Mouse (Mus musculus): ENCODE data around the gene Msi1. TPM values are rescaled to one million over a fixed set of nuclear protein-coding genes. Genes with fewer than 3 reads are reported as not detected.

Gene Msi1
- polyA plus RNA-seq, 1 experiment from 2014 or later: 138 TPM

DNA sequence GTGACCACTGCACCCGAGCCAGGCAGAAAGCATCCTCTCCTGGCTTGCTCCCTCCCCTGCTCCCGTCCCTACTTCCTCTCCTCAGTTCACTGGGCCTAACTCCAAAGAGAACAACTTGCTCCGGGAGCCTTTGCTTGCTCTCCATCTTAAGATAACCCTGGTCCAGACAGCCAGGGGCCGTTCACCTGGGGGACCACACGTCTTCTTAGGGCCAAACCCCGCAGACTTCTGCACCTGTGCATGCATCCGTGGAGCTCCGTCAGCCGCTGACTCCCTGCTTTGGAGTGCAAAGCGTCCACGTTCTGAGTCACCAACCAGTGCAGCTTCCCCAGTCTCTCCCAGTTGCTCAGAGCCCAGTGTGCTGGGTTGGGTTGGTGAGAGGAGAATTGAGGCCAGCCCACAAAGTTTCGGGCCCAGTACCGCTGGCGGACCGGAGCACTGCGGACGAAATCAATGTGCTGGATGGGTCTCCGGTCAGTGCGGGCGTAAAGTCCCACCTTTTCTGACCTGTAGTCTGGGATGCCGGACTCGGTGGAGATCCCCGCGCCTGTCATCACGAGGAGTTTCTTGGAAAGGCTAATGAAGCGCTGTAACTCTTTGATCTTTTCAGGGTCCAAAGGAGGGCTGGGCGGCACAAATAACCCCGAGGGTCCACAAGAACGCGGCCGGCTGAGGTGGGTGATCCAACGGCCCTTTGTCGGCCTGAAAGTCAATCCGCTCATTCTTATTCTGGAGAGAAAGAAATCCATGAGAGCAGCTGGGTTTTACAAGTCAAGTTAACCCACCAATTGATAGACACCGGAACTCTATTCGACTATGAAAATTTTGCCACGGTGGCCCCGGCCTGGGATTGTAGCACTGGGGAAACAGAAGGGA, 53.2 kb downstream of the Msi1 start:
- Histone ChIP-seq H3K27me3 (ENCODE audit: control insufficient read depth, insufficient read depth, low read length) (peaks cover 13% of the 10 kb centered on the region), H3K4me1 (ENCODE audit: control insufficient read depth, insufficient read depth, low read length) (peaks cover 8% of the 10 kb centered on the region; the same call in 1 of the 2 replicates), H3K27ac (ENCODE audit: low read depth, low read length) (no peak overlapping the region), H3K9ac (ENCODE audit: low read length) (no peak overlapping the region; the same call in 1 of the 2 replicates), H3K9me3 (ENCODE audit: control insufficient read depth, low read length) (no peaks in the 10 kb centered on the region), H3K4me2 (ENCODE audit: low read depth) (peak overlapping the region; percentile 22), H3K4me3 (ENCODE audit: low read depth, low read length) (peak overlapping the region; percentile 1; the same call in 1 of the 2 replicates), H3K36me3 (ENCODE audit: control insufficient read depth, insufficient read depth, low read length) (no peaks in the 10 kb centered on the region)
- DNase-seq (ENCODE audit: low spot score) (no peak), ATAC-seq (ENCODE audit: insufficient read depth, low FRiP score, low TSS enrichment) (no peak)
- WGBS: 18% methylated on average over 38 of the region's 38 CpGs

DNA sequence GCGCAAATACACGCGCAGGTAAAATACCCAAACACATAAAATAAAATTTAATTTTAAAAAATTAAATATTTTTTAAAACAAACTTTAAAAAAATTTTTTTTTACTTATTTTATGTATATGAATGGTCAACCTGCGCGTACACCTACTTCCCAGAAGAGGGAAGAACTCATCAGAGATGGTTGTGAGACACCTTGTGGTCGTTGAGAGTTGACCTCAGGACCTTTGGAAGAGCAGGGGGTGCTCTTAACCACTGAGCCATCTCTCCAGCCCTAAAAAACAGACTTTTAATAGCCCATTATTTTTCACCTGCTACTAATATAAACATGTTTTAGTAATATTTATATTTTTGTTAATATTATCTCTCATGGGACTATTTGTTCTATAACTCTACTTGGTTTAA, 54.0 kb downstream of the Msi1 start:
- Histone ChIP-seq H3K4me2 (ENCODE audit: low read depth) (peak overlapping the region; percentile 22; the same call in 1 of the 2 replicates), H3K4me3 (ENCODE audit: low read depth, low read length) (no peak overlapping the region)
- WGBS: 22% methylated on average over 6 of the region's 6 CpGs

DNA sequence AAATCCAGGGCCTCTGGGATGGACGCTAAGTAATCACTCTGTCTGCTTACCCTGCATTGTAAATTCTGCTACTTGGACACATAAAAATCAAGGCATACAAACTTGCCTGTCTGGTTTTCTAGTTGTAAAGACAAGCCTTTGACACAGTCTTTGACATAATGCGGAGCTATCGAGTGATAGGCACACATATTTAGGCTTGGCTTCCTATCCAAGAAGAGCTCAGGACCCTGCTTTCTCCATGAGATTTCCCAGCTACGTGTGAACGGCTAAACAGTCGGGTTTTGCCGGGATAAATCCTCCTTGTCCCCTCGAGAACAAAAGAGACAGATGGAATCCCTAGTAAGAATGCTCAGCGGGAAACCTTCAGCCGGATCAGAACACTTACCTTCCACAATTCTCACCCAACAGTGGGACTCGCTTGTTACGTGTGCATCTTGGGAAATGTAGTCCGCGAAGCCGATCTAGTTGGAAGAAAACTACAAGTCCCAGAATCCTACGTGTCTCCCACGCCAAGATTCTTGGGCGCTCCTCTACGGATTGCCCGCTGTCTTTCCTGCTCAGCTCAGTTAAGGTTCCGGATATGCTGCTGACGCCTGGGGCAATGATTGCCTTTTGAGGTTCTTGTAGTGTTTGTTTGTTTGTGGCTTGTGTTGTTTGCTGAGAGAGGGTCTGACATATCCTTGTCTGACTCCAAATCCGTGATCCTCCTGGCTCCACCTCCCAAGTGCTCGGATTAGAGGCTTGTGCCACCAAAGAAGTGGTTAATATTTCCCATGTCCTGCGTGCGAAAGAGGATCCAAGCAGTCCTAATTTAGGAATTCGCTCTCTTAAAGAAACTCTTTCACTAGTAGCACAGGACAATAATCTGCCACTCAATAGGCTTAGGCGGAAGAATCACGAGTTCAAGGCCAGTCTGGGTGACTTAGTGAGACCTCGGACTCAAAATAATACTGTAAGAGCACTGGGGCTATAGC, 54.8 kb downstream of the Msi1 start, which contains the start of gene Sirt4:
Gene Sirt4, minus strand, starts transcription at position 779 of the 974 bp plus-strand sequence.
- Histone ChIP-seq H3K4me3 (ENCODE audit: low read depth, low read length) (peak within 1 kb of the TSS; percentile 31), H3K27ac (ENCODE audit: low read depth, low read length) (0 out of 2 replicates have a peak within 1 kb of the TSS, but pooled peaks have one; percentile 2), H3K36me3 (ENCODE audit: control insufficient read depth, insufficient read depth, low read length) (no peaks in the 10 kb centered on the region), H3K9ac (ENCODE audit: low read length) (peak within 1 kb of the TSS; percentile 48), H3K27me3 (ENCODE audit: control insufficient read depth, insufficient read depth, low read length) (peaks cover 13% of the 10 kb centered on the region), H3K9me3 (ENCODE audit: control insufficient read depth, low read length) (no peaks in the 10 kb centered on the region), H3K4me2 (ENCODE audit: low read depth) (peak within 1 kb of the TSS; percentile 50), H3K4me1 (ENCODE audit: control insufficient read depth, insufficient read depth, low read length) (peaks cover 8% of the 10 kb centered on the region; the same call in 1 of the 2 replicates)
- DNase-seq (ENCODE audit: low spot score) (peak; percentile 87), ATAC-seq (ENCODE audit: insufficient read depth, low FRiP score, low TSS enrichment) (peak; percentile 79)
- 10% methylated on average over 30 of the region's 30 CpGs for WGBS

More for the DNA sequence above, 54.0 kb downstream of the Msi1 start:
- no peaks in the 10 kb centered on the region for H3K9me3 ChIP-seq (ENCODE audit: control insufficient read depth, low read length)
- ATAC-seq (ENCODE audit: insufficient read depth, low FRiP score, low TSS enrichment) (no peak), DNase-seq (ENCODE audit: low spot score) (no peak)
- H3K9ac ChIP-seq (ENCODE audit: low read length): no peak overlapping the region
- H3K4me1 ChIP-seq (ENCODE audit: control insufficient read depth, insufficient read depth, low read length): peaks cover 8% of the 10 kb centered on the region; the same call in 1 of the 2 replicates
- no peaks in the 10 kb centered on the region for H3K36me3 ChIP-seq (ENCODE audit: control insufficient read depth, insufficient read depth, low read length)
- H3K27ac ChIP-seq (ENCODE audit: low read depth, low read length): no peak overlapping the region
- peaks cover 13% of the 10 kb centered on the region for H3K27me3 ChIP-seq (ENCODE audit: control insufficient read depth, insufficient read depth, low read length)

DNA sequence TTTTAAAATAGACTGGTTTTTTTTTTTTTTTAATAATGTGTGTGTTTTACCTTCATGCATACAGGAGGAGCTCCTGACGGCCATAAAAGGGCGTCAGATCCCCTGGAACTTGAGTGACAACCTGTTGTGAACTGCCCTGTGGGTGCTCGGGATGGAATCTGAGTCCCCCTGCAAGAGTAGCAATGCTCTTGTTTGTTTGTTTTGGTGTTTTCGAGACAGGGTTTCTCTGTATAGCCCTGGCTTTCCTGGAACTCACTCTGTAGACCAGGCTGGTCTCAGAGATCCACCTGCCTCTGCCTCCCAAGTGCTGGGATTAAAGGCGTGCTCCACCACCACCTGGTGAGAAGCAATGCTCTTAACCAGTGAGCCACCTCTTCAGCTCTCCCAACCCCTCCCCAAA, 55.6 kb downstream of the Msi1 start:
- no peak overlapping the region for H3K27ac ChIP-seq (ENCODE audit: low read depth, low read length)
- H3K27me3 ChIP-seq (ENCODE audit: control insufficient read depth, insufficient read depth, low read length): peaks cover 11% of the 10 kb centered on the region
- H3K4me1 ChIP-seq (ENCODE audit: control insufficient read depth, insufficient read depth, low read length): peaks cover 8% of the 10 kb centered on the region; the same call in 1 of the 2 replicates
- WGBS: 69% methylated on average over 5 of the region's 5 CpGs
- peak overlapping the region; percentile 50; the same call in 1 of the 2 replicates for H3K4me2 ChIP-seq (ENCODE audit: low read depth)
- H3K9ac ChIP-seq (ENCODE audit: low read length): no peak overlapping the region
- ATAC-seq (ENCODE audit: insufficient read depth, low FRiP score, low TSS enrichment): no peak
- peak overlapping the region; percentile 31; the same call in 1 of the 2 replicates for H3K4me3 ChIP-seq (ENCODE audit: low read depth, low read length)
- no peaks in the 10 kb centered on the region for H3K9me3 ChIP-seq (ENCODE audit: control insufficient read depth, low read length)
- DNase-seq (ENCODE audit: low spot score): no peak
- H3K36me3 ChIP-seq (ENCODE audit: control insufficient read depth, insufficient read depth, low read length): no peaks in the 10 kb centered on the region

DNA sequence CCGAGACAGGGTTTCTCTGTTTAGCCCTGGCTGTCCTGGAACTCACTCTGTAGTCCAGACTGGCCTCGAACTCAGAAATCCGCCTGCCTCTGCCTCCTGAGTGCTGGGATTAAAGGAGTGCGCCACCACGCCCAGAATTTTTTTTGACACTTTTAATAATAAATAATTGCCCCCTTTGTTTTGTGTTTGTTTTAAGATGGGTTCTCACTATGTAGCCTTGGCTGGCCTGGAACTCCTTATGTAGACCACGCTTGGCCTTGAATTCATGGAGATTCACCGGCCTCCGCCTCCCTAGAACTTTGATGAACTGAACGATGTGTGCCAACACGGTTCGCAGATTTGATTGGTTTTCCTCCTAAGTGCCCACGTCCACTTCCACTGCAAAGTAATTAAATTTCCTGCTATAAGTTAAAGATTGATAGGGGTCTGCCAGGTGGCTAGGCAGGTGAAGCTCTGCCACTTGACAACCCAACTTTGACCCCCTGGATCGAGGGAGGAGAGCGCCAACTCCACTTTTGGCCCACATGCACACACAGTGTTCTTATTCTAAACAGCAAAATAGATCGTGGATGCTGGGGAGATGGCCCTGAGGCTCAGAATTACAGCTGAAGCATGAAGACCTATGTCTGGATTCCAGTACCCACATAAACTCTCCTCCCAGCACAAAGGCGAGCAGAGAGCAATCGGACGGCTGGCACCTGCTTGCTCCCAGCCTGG, 56.2 kb downstream of the Msi1 start:
- Histone ChIP-seq H3K36me3 (ENCODE audit: control insufficient read depth, insufficient read depth, low read length) (no peaks in the 10 kb centered on the region), H3K4me3 (ENCODE audit: low read depth, low read length) (no peak overlapping the region), H3K4me1 (ENCODE audit: control insufficient read depth, insufficient read depth, low read length) (peaks cover 5% of the 10 kb centered on the region; the same call in 1 of the 2 replicates), H3K9me3 (ENCODE audit: control insufficient read depth, low read length) (no peaks in the 10 kb centered on the region), H3K4me2 (ENCODE audit: low read depth) (no peak overlapping the region), H3K27me3 (ENCODE audit: control insufficient read depth, insufficient read depth, low read length) (peaks cover 8% of the 10 kb centered on the region), H3K27ac (ENCODE audit: low read depth, low read length) (no peak overlapping the region), H3K9ac (ENCODE audit: low read length) (no peak overlapping the region)
- no peak for DNase-seq (ENCODE audit: low spot score)
- no peak for ATAC-seq (ENCODE audit: insufficient read depth, low FRiP score, low TSS enrichment)
- WGBS: 89% methylated on average over 18 of the region's 18 CpGs

DNA sequence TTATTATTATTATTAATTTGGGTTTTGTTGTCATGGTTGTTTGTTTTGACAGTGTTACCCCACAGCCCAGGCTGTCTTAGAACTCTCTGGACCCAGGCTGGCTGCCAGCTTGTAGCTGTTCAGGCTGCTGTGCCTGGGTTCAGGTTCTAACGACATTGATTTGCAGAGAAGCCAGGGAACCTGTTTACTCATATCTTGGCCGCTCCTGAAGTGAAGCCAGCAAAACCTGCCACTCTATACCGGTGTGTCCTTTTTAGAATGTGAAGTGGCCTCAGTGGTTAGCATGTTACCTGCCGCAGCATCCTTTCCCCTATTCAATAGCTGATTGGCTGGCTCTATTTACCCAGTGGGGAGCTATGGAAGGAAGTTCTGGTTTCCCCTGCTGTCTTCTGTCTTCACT, 57.3 kb downstream of the Msi1 start:
- H3K36me3 ChIP-seq (ENCODE audit: control insufficient read depth, insufficient read depth, low read length): no peaks in the 10 kb centered on the region
- peaks cover 10% of the 10 kb centered on the region for H3K4me1 ChIP-seq (ENCODE audit: control insufficient read depth, insufficient read depth, low read length)
- H3K9me3 ChIP-seq (ENCODE audit: control insufficient read depth, low read length): no peaks in the 10 kb centered on the region
- no peak overlapping the region for H3K27ac ChIP-seq (ENCODE audit: low read depth, low read length)
- peaks cover 8% of the 10 kb centered on the region for H3K27me3 ChIP-seq (ENCODE audit: control insufficient read depth, insufficient read depth, low read length)
- H3K4me3 ChIP-seq (ENCODE audit: low read depth, low read length): no peak overlapping the region
- DNase-seq (ENCODE audit: low spot score) (no peak), ATAC-seq (ENCODE audit: insufficient read depth, low FRiP score, low TSS enrichment) (no peak)
- no peak overlapping the region for H3K4me2 ChIP-seq (ENCODE audit: low read depth)
- H3K9ac ChIP-seq (ENCODE audit: low read length): no peak overlapping the region; the same call in 1 of the 2 replicates
- WGBS: 58% methylated on average over 4 of the region's 4 CpGs

DNA sequence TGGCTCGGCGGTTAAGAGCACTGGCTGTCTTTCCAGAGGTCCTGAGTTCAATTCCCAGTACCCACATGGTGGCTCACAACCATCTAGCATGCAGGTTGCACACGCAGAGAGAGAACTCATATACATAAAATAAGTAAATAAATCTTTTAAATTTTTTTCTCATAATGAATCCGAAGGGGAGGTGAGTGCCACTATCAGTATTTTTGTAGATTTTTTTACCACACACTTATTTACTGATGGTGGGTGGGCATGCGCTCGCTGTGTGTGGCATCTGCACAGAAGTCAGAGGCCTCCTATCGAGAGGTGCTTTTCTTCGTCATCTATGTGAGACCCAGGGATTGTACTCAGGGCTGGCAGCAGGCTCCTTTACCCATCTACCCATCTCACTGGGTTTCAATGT, 58.0 kb downstream of the Msi1 start:
- no peak overlapping the region for H3K4me2 ChIP-seq (ENCODE audit: low read depth)
- peaks cover 5% of the 10 kb centered on the region; the same call in 1 of the 2 replicates for H3K27me3 ChIP-seq (ENCODE audit: control insufficient read depth, insufficient read depth, low read length)
- no peak overlapping the region for H3K27ac ChIP-seq (ENCODE audit: low read depth, low read length)
- H3K4me3 ChIP-seq (ENCODE audit: low read depth, low read length): no peak overlapping the region
- peaks cover 14% of the 10 kb centered on the region for H3K4me1 ChIP-seq (ENCODE audit: control insufficient read depth, insufficient read depth, low read length)
- no peak for DNase-seq (ENCODE audit: low spot score)
- H3K9ac ChIP-seq (ENCODE audit: low read length): no peak overlapping the region
- no peaks in the 10 kb centered on the region for H3K36me3 ChIP-seq (ENCODE audit: control insufficient read depth, insufficient read depth, low read length)
- WGBS: 87% methylated on average over 8 of the region's 8 CpGs
- H3K9me3 ChIP-seq (ENCODE audit: control insufficient read depth, low read length): no peaks in the 10 kb centered on the region
- no peak for ATAC-seq (ENCODE audit: insufficient read depth, low FRiP score, low TSS enrichment)
